Comparison of ENCODE assay signal across 9 mouse cellular contexts in the genomic region with DNA sequence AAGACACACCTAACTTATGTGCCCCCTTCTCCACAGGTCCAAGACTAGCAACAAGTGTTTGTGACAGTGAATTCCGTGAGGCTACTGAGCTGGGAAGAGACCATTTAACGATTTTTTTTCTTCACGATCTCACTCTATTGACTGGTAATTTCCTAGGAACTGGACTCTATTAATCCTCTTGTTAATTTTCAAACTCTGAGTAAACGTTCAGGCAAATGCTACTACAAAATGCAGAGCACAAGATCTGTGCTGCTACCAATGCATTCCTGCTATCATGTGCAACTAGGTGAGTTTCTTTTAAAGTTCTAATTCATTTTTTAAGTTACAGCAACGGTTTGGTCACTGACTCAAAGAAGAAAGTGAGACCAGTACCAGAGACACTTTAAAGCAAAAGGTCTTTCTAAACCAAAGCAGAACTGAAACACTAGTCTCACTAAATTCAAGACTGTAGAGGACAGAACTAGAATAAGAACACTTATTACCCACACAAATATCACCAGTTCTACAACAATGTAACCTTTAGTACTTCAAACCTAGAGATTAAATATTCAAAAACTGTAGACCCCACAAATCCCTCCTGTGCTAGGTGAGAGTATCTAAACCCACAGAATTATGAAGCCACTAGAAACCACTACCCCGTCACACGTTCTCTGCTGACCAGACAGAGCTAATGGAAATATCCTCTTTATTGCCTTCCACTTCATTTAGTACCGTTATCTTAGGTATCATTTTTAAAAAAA. TPM values are rescaled to one million over a fixed set of nuclear protein-coding genes. Genes with fewer than 3 reads are reported as not detected.
DNase-seq lines count a peak whose midpoint lies in the region; ATAC-seq and TF ChIP-seq lines count a peak whose summit lies in the region.
"Had no signal": no experiment of that assay in that cellular context is flagged by ENCODE, and none has a peak within 500 bp of the region (broad histone marks: within the 10 kb centered on the region; RNA-seq: fewer than 3 reads in every experiment).

No protein-coding gene starts in this region.

- H3K27me3 ChIP-seq in embryonic facial prominence, embryonic 13.5 days, result no peaks in the 10 kb centered on the region
- no peaks in the 10 kb centered on the region for H3K27me3 ChIP-seq in intestine, embryonic 16.5 days (replicated peaks; ENCODE audit: control insufficient read depth, insufficient read depth, low read length)
- no peaks in the 10 kb centered on the region for H3K27me3 ChIP-seq in neural tube, embryonic 13.5 days

- 62% methylated on average over 8 of the region's 8 CpGs for WGBS in embryonic facial prominence, embryonic 13.5 days
- WGBS in intestine, embryonic 16.5 days, result 34% methylated on average over 8 of the region's 8 CpGs
- WGBS in neural tube, embryonic 13.5 days, result 50% methylated on average over 8 of the region's 8 CpGs

- H3K4me3 ChIP-seq in layer of hippocampus, adult 2 months, result peak overlapping the region; percentile 97
- H3K4me3 ChIP-seq in embryonic facial prominence, embryonic 13.5 days, result peak overlapping the region; percentile 97
- peak overlapping the region; percentile 71 for H3K4me3 ChIP-seq in intestine, embryonic 16.5 days (ENCODE audit: low read length)
- H3K4me3 ChIP-seq in neural tube, embryonic 13.5 days, result peak overlapping the region; percentile 95

- H3K4me1 ChIP-seq in embryonic facial prominence, embryonic 13.5 days, result peaks cover 28% of the 10 kb centered on the region
- H3K4me1 ChIP-seq in intestine, embryonic 16.5 days (ENCODE audit: control insufficient read depth, insufficient read depth, low read length), result peaks cover 23% of the 10 kb centered on the region
- H3K4me1 ChIP-seq in neural tube, embryonic 13.5 days (replicated peaks), result peaks cover 47% of the 10 kb centered on the region

- H3K27ac ChIP-seq in layer of hippocampus, adult 2 months, result peak overlapping the region; percentile 90
- no peak overlapping the region for H3K27ac ChIP-seq in embryonic facial prominence, embryonic 13.5 days
- H3K27ac ChIP-seq in intestine, embryonic 16.5 days (ENCODE audit: low read length), result 0 out of 2 replicates have a peak overlapping the region, but pooled peaks have one; percentile 73
- H3K27ac ChIP-seq in neural tube, embryonic 13.5 days (replicated peaks), result no peak overlapping the region

- no peaks in the 10 kb centered on the region for H3K9me3 ChIP-seq in embryonic facial prominence, embryonic 13.5 days
- no peaks in the 10 kb centered on the region for H3K9me3 ChIP-seq in intestine, embryonic 16.5 days (ENCODE audit: control insufficient read depth, low read length)
- H3K9me3 ChIP-seq in neural tube, embryonic 13.5 days, result no peaks in the 10 kb centered on the region

- peak overlapping the region; percentile 96 for H3K9ac ChIP-seq in embryonic facial prominence, embryonic 13.5 days
- peak overlapping the region; percentile 90 for H3K9ac ChIP-seq in intestine, embryonic 16.5 days (ENCODE audit: low read depth, low read length)
- H3K9ac ChIP-seq in neural tube, embryonic 13.5 days, result peak overlapping the region; percentile 94

- no peak for DNase-seq in layer of hippocampus, adult 2 months (ENCODE audit: low spot score in 2 of 2)
- no peak for DNase-seq in layer of hippocampus, postnatal 25 days (ENCODE audit: extremely low spot score in 1 of 2, low spot score in 1 of 2)
- DNase-seq in urinary bladder, adult 2 months (ENCODE audit: low spot score), result no peak
- no peak for DNase-seq in ovary, adult 18-20 months (ENCODE audit: low spot score)
- no peak for DNase-seq in urinary bladder, adult 18-20 months (ENCODE audit: low spot score in 2 of 2)
- DNase-seq: gastrocnemius, postnatal 25 days had no signal

- peak overlapping the region; percentile 64 for H3K4me2 ChIP-seq in embryonic facial prominence, embryonic 13.5 days
- peak overlapping the region; percentile 68 for H3K4me2 ChIP-seq in intestine, embryonic 16.5 days (ENCODE audit: low read depth, low read length)
- peak overlapping the region; percentile 67 for H3K4me2 ChIP-seq in neural tube, embryonic 13.5 days

- TF ChIP-seq CTCF in layer of hippocampus, adult 2 months (conservative IDR thresholded peaks at IDR 0.05), result no peak

- H3K36me3 ChIP-seq in embryonic facial prominence, embryonic 13.5 days, result no peaks in the 10 kb centered on the region
- H3K36me3 ChIP-seq in intestine, embryonic 16.5 days (ENCODE audit: control insufficient read depth, insufficient read depth, low read length), result no peaks in the 10 kb centered on the region
- no peaks in the 10 kb centered on the region for H3K36me3 ChIP-seq in neural tube, embryonic 13.5 days

- no peak for ATAC-seq in embryonic facial prominence, embryonic 13.5 days (ENCODE audit: insufficient number of reproducible peaks, insufficient read depth, low FRiP score, low TSS enrichment, low read depth)
- no peak for ATAC-seq in intestine, embryonic 16.5 days
- ATAC-seq in neural tube, embryonic 13.5 days (ENCODE audit: low read depth), result no peak

RNA-seq across cellular contexts. Expression of a gene that starts 1.7 kb away (rescaled TPM):
- 10 to 100 TPM; 58.2 to 61.6 TPM for total RNA-seq in layer of hippocampus, adult 2 months (2021)
- total RNA-seq in layer of hippocampus, postnatal 25 days (2021), result 10 to 100 TPM; 57.8 to 63.1 TPM
- 44.4 and 48.8 TPM in 2 replicates for polyA plus RNA-seq in embryonic facial prominence, embryonic 13.5 days (2015; fragmentation: Nextera tagmentation; extraction: Ambion mirVana)
- 10.8 and 26.1 TPM in 2 replicates for polyA plus RNA-seq in intestine, embryonic 16.5 days (2015; fragmentation: Nextera tagmentation; extraction: Ambion mirVana)
- polyA plus RNA-seq in neural tube, embryonic 13.5 days (2015; fragmentation: Nextera tagmentation; extraction: Ambion mirVana), result 40.9 and 45.3 TPM in 2 replicates
- 34.6 and 36.7 TPM in 2 replicates for polyA plus RNA-seq in urinary bladder, adult 2 months (2012; rRNA removed)

RNA-seq across cellular contexts. Expression of a gene that starts 44.8 kb away (rescaled TPM):
- total RNA-seq in layer of hippocampus, adult 2 months (2021), result 1 to 10 TPM; 1.5 TPM
- 1 to 10 TPM; 1.2 to 1.4 TPM for total RNA-seq in layer of hippocampus, postnatal 25 days (2021)
- 10.8 and 15.7 TPM in 2 replicates for polyA plus RNA-seq in embryonic facial prominence, embryonic 13.5 days (2015; fragmentation: Nextera tagmentation; extraction: Ambion mirVana)
- polyA plus RNA-seq in intestine, embryonic 16.5 days (2015; fragmentation: Nextera tagmentation; extraction: Ambion mirVana), result 0.40 and 0.77 TPM in 2 replicates
- polyA plus RNA-seq in neural tube, embryonic 13.5 days (2015; fragmentation: Nextera tagmentation; extraction: Ambion mirVana), result 3.5 and 12.6 TPM in 2 replicates
- polyA plus RNA-seq in urinary bladder, adult 2 months (2012; rRNA removed), result 0.63 and 0.70 TPM in 2 replicates

Comparison
In these comparisons a context has a peak if more than half of its experiments do, and no peak if none do; other contexts are left out.
1. H3K27ac ChIP-seq: peak in layer of hippocampus, adult 2 months (single experiment) and intestine, embryonic 16.5 days (single experiment); none in embryonic facial prominence, embryonic 13.5 days (single experiment) and neural tube, embryonic 13.5 days (single experiment).
2. Peak in every context shown above with its lines, with median percentiles within 50 percentile points of each other: H3K4me3 ChIP-seq, H3K4me2 ChIP-seq and H3K9ac ChIP-seq.